Mouse (Mus musculus) spleen, adult 2 months (tissue): Measurements from ENCODE around the gene Scgn. TPM values are rescaled to one million over a fixed set of nuclear protein-coding genes. Genes with fewer than 3 reads are reported as not detected.

ENCODE experiments used
- DNase-seq, 2 experiments: peaks; one replicate each; pipeline versions ENCODE4 v3.0.0 to v3.0.0-alpha.2; 2012 to 2021; ENCODE audit warnings: low spot score in 2 of 2, low read depth in 1 of 2
- H3K27ac ChIP-seq: fragments of 200-500 bp; 2 replicates; pipeline ENCODE4 v1.5.1; 2012; ENCODE audit warnings: low read length, inconsistent platforms; ENCODE audit not compliant: insufficient read depth
- H3K27me3 ChIP-seq: fragments of 200-500 bp; 2 replicates; pipeline ENCODE4 v1.6.1; 2012; ENCODE audit warnings: mild to moderate bottlenecking, moderate library complexity, low read length, inconsistent platforms; ENCODE audit not compliant: control insufficient read depth, insufficient read depth
- H3K36me3 ChIP-seq: fragments of 200-500 bp; 2 replicates; pipeline ENCODE4 v1.6.1; 2012; ENCODE audit warnings: mild to moderate bottlenecking, low read length, inconsistent platforms; ENCODE audit not compliant: control insufficient read depth, insufficient read depth
- H3K4me1 ChIP-seq: fragments of 200-500 bp; 2 replicates; pipeline ENCODE4 v1.6.1; 2011; ENCODE audit warnings: inconsistent platforms; ENCODE audit not compliant: control insufficient read depth, insufficient read depth, insufficient read length
- H3K4me3 ChIP-seq: fragments of 200-500 bp; 2 replicates; pipeline ENCODE4 v1.5.1; 2011; ENCODE audit warnings: mild to moderate bottlenecking, inconsistent platforms; ENCODE audit not compliant: insufficient read depth, insufficient read length; ENCODE audit errors: extremely low read depth
- CTCF ChIP-seq: fragments of 200-500 bp; IDR thresholded peaks from 2 replicates; pipeline ENCODE4 v1.5.1; 2011; ENCODE audit warnings: mild to moderate bottlenecking, inconsistent platforms; ENCODE audit not compliant: insufficient read depth, insufficient read length, insufficient replicate concordance; ENCODE audit errors: extremely low read depth
- POLR2A ChIP-seq: fragments of 200-500 bp; IDR thresholded peaks from 2 replicates; pipeline ENCODE4 v1.6.1; 2011; ENCODE audit warnings: low read depth, low read length, inconsistent platforms
- WGBS: fragments of 180-500 bp; shearing (Covaris S2); methylation state at CpG from one replicate; pipeline ENCODE4 v1.1.7; 2018; 5-methylcytosine and 5-hydroxymethylcytosine counted together
- polyA plus RNA-seq: library from polyadenylated mRNA; depleted of rRNA; stranded (reverse); fragments of >200 nt; gene quantifications from 2 replicates; pipeline ENCODE4 v1.2.3, GENCODE M21; 2012; rRNA removed

Scgn gene
- polyA plus RNA-seq, 1 experiment: not detected

- Histone ChIP-seq H3K4me3 (no peak overlapping the region), H3K27me3 (no peaks in the 10 kb centered on the region), H3K36me3 (no peaks in the 10 kb centered on the region), H3K4me1 (peaks cover 20% of the 10 kb centered on the region), H3K27ac (no peak overlapping the region)
- no peak for TF ChIP-seq CTCF
- TF ChIP-seq POLR2A: no peak
- peak; percentile 58 to 74 for DNase-seq
- WGBS: 6% methylated on average over 5 of the region's 5 CpGs
Measured at GRCm38 (mm10) chr13:23911335-23911734, 79.7 kb downstream of the Scgn start.

- H3K4me3 ChIP-seq: no peak overlapping the region
- peaks cover 20% of the 10 kb centered on the region for H3K4me1 ChIP-seq
- 10% methylated on average over 5 of the region's 5 CpGs for WGBS
- H3K27me3 ChIP-seq: no peaks in the 10 kb centered on the region
- no peaks in the 10 kb centered on the region for H3K36me3 ChIP-seq
- TF ChIP-seq POLR2A (no peak), CTCF (no peak)
- DNase-seq: no peak
- peak overlapping the region; percentile 4; the same call in 1 of the 2 replicates for H3K27ac ChIP-seq
Measured at GRCm38 (mm10) chr13:23910121-23910520, 80.9 kb downstream of the Scgn start.

GRCm38 (mm10) chr13:23906906-23907305 lies 84.1 kb downstream of the Scgn start:
- no peak overlapping the region for H3K27ac ChIP-seq
- 88% methylated on average over 5 of the region's 5 CpGs for WGBS
- TF ChIP-seq POLR2A: no peak
- no peak for TF ChIP-seq CTCF

More at GRCm38 (mm10) chr13:23906906-23907305, 84.1 kb downstream of the Scgn start:
- no peak for DNase-seq
- H3K36me3 ChIP-seq: no peaks in the 10 kb centered on the region
- peaks cover 9% of the 10 kb centered on the region for H3K4me1 ChIP-seq
- no peaks in the 10 kb centered on the region for H3K27me3 ChIP-seq
- no peak overlapping the region for H3K4me3 ChIP-seq

Other genes with a start within 250 kb of the Scgn start
- 35.9 and 50.3 TPM in 2 replicates for gene Hist1h3c, start 245.6 kb downstream of the Scgn start, polyA plus RNA-seq
- gene Hist1h2bb, start 244.5 kb downstream of the Scgn start, polyA plus RNA-seq: 23.7 and 32.9 TPM in 2 replicates
- gene Hist1h2ab, start 240.1 kb downstream of the Scgn start, polyA plus RNA-seq: 28.4 and 40.3 TPM in 2 replicates
- 54.9 and 68.9 TPM in 2 replicates for gene Hist1h3b, start 238.9 kb downstream of the Scgn start, polyA plus RNA-seq
- 19.0 and 27.4 TPM in 2 replicates for gene Hist1h4b, start 234.2 kb downstream of the Scgn start, polyA plus RNA-seq
- gene Hist1h4a, start 230.0 kb downstream of the Scgn start, polyA plus RNA-seq: 16.1 and 29.5 TPM in 2 replicates
- gene Hist1h3a, start 228.8 kb downstream of the Scgn start, polyA plus RNA-seq: 38.4 and 54.1 TPM in 2 replicates
- gene Hist1h1a, start 227.5 kb downstream of the Scgn start, polyA plus RNA-seq: 1.3 and 1.5 TPM in 2 replicates
- not detected in 2 replicates for gene Trim38, start 221.3 kb downstream of the Scgn start, polyA plus RNA-seq
- gene Slc17a2, start 184.2 kb downstream of the Scgn start, polyA plus RNA-seq: not detected in 2 replicates
- 0.06 TPM in 1 of 2 replicates, not detected in the other for gene Slc17a3, start 151.8 kb downstream of the Scgn start, polyA plus RNA-seq
- 0.11 TPM in 1 of 2 replicates, not detected in the other for gene Slc17a1, start 123.5 kb downstream of the Scgn start, polyA plus RNA-seq
- 0.07 and 0.13 TPM in 2 replicates for gene Slc17a4, start 76.2 kb downstream of the Scgn start, polyA plus RNA-seq
- not detected in 2 replicates for gene Hist1h2ba, start 57.1 kb downstream of the Scgn start, polyA plus RNA-seq
- not detected in 2 replicates for gene Hist1h2aa, start 56.8 kb downstream of the Scgn start, polyA plus RNA-seq